Mouse (Mus musculus): ENCODE measurements around the gene Usp22. TPM values are rescaled to one million over a fixed set of nuclear protein-coding genes. Genes with fewer than 3 reads are reported as not detected.
"Not testable (repeated sequence)": the region's sequence is repeated elsewhere in the genome, so short reads cannot be mapped to it uniquely, and the experiment has no call there.

The Usp22 gene
- polyA plus RNA-seq, 1 experiment from 2014 or later = 168 TPM

DNA sequence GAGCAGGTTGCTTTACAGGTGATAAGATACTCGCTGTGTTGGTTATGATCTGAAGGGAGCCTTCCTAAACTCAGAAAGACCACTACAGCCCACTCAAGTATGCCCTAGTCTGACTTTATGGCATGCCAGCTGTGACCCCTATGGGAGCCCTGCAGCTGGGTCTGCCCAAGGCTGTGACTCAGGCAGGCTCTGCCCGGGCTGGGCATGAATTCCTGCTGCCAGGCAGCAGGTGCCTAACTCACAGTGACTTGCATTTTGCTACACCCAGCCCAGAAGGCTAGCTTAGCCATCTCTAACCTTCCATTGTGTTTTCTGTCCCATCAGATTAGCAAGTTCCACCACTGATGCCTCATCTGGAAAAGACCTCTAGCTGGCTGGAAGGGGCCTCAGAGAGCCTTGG, 28.0 kb upstream of the Usp22 start:
- Histone ChIP-seq H3K27me3 (ENCODE audit: low read depth, poor library complexity, severe bottlenecking) (no peaks in the 10 kb centered on the region), H3K27ac (no peak overlapping the region), H3K4me1 (peaks cover 14% of the 10 kb centered on the region), H3K9me3 (replicated peaks) (no peaks in the 10 kb centered on the region), H3K36me3 (no peaks in the 10 kb centered on the region), H3K4me3 (no peak overlapping the region)
- WGBS = 88% methylated on average over 2 of the region's 2 CpGs
- DNase-seq (ENCODE audit: low spot score) = no peak

GRCm38 (mm10) chr11:61202186-61202585, 27.3 kb upstream of the Usp22 start:
- Histone ChIP-seq H3K9me3 (replicated peaks) (no peaks in the 10 kb centered on the region), H3K36me3 (no peaks in the 10 kb centered on the region), H3K27me3 (ENCODE audit: low read depth, poor library complexity, severe bottlenecking) (no peaks in the 10 kb centered on the region), H3K27ac (no peak overlapping the region), H3K4me1 (peaks cover 8% of the 10 kb centered on the region), H3K4me3 (no peak overlapping the region)
- no peak for DNase-seq (ENCODE audit: low spot score)
- WGBS = 85% methylated on average over 6 of the region's 6 CpGs

- Histone ChIP-seq H3K9me3 (replicated peaks) (no peaks in the 10 kb centered on the region), H3K27ac (no peak overlapping the region), H3K36me3 (no peaks in the 10 kb centered on the region), H3K27me3 (ENCODE audit: low read depth, poor library complexity, severe bottlenecking) (0 out of 2 replicates have a peak, but pooled peaks cover 6% of the 10 kb centered on the region), H3K4me3 (no peak overlapping the region), H3K4me1 (0 out of 2 replicates have a peak, but pooled peaks cover 2% of the 10 kb centered on the region)
- WGBS = 86% methylated on average over 4 of the region's 4 CpGs
- no peak for DNase-seq (ENCODE audit: low spot score)
These were observed 24.9 kb upstream of the Usp22 start for GRCm38 (mm10) chr11:61199620-61200362.

- no peak for DNase-seq (ENCODE audit: low spot score)
- Histone ChIP-seq H3K36me3 (no peaks in the 10 kb centered on the region), H3K4me3 (no peak overlapping the region), H3K9me3 (replicated peaks) (no peaks in the 10 kb centered on the region), H3K4me1 (0 out of 2 replicates have a peak, but pooled peaks cover 2% of the 10 kb centered on the region), H3K27me3 (ENCODE audit: low read depth, poor library complexity, severe bottlenecking) (peaks cover 17% of the 10 kb centered on the region), H3K27ac (no peak overlapping the region)
These were observed 23.1 kb upstream of the Usp22 start for GRCm38 (mm10) chr11:61197935-61198334.

- 85% methylated on average over 14 of the region's 14 CpGs for WGBS
- H3K27me3 ChIP-seq (ENCODE audit: low read depth, poor library complexity, severe bottlenecking) = peaks cover 17% of the 10 kb centered on the region
- no peak for DNase-seq (ENCODE audit: low spot score)
- H3K36me3 ChIP-seq = no peaks in the 10 kb centered on the region
- H3K27ac ChIP-seq = no peak overlapping the region
- 0 out of 2 replicates have a peak, but pooled peaks cover 2% of the 10 kb centered on the region for H3K4me1 ChIP-seq
- no peaks in the 10 kb centered on the region for H3K9me3 ChIP-seq (replicated peaks)
- H3K4me3 ChIP-seq = no peak overlapping the region
These were observed 21.9 kb upstream of the Usp22 start for GRCm38 (mm10) chr11:61196616-61197353.

DNA sequence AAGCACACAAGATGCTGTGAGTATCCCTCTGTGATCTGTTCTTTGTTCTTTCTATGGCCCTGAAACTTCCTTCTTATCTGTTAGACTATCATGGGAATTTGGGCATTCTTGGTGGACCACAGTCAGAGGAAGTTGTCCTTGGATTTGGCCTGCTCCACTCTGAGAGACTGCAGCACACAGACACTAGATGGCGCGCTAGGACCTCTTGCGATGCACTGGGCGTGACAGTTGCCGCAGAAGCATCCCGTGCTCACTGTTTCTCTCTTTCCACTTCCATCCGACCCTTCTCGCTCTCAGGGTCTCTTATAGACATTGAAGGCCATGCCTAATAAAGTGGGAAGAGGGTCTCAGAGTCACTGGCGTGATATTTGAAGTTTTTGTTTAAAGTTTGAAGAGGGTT, 18.5 kb upstream of the Usp22 start:
- H3K9me3 ChIP-seq (replicated peaks) = no peaks in the 10 kb centered on the region
- peak; percentile 85 for DNase-seq (ENCODE audit: low spot score)
- no peaks in the 10 kb centered on the region for H3K4me1 ChIP-seq
- no peak overlapping the region for H3K27ac ChIP-seq
- WGBS = 17% methylated on average over 9 of the region's 9 CpGs
- no peaks in the 10 kb centered on the region for H3K36me3 ChIP-seq
- no peak overlapping the region for H3K4me3 ChIP-seq
- H3K27me3 ChIP-seq (ENCODE audit: low read depth, poor library complexity, severe bottlenecking) = peaks cover 17% of the 10 kb centered on the region

- WGBS = 90% methylated on average over 2 of the region's 2 CpGs
- DNase-seq (ENCODE audit: low spot score) = no peak
- H3K36me3 ChIP-seq = no peaks in the 10 kb centered on the region
- no peak overlapping the region for H3K4me3 ChIP-seq
- no peaks in the 10 kb centered on the region for H3K9me3 ChIP-seq (replicated peaks)
- peaks cover 17% of the 10 kb centered on the region for H3K27me3 ChIP-seq (ENCODE audit: low read depth, poor library complexity, severe bottlenecking)
- no peaks in the 10 kb centered on the region for H3K4me1 ChIP-seq
- no peak overlapping the region for H3K27ac ChIP-seq
These were observed 17.9 kb upstream of the Usp22 start for GRCm38 (mm10) chr11:61192779-61193178.

GRCm38 (mm10) chr11:61192123-61192522, 17.3 kb upstream of the Usp22 start:
- H3K27ac ChIP-seq; H3K4me1 ChIP-seq; DNase-seq (ENCODE audit: low spot score); H3K9me3 ChIP-seq (replicated peaks); H3K36me3 ChIP-seq; H3K4me3 ChIP-seq: not testable (repeated sequence)
- H3K27me3 ChIP-seq (ENCODE audit: low read depth, poor library complexity, severe bottlenecking) = peaks cover 17% of the 10 kb centered on the region
- WGBS = 88% methylated on average over 8 of the region's 10 CpGs

DNA sequence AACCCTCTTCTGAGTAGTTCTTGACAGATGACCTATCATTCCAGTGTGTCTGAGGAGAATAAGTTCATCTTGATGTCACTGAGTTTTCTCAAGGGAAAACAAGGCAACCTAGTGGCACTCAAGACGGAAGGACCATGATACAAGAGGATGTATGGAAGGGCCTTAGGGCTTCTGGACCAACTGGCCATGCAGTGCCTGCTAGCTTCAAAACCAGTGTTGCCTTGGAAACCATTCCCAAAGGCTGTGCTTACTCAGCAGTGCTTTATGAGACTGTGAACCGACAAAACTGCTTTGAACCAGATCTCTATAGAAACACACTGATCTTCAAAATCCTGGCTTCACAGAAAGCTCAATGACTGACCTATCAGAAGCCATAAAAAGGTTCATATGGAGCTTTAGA, 15.9 kb upstream of the Usp22 start:
- Histone ChIP-seq H3K36me3 (no peaks in the 10 kb centered on the region), H3K4me1 (no peaks in the 10 kb centered on the region), H3K4me3 (no peak overlapping the region), H3K27me3 (ENCODE audit: low read depth, poor library complexity, severe bottlenecking) (peaks cover 17% of the 10 kb centered on the region), H3K9me3 (replicated peaks) (no peaks in the 10 kb centered on the region), H3K27ac (no peak overlapping the region)
- 91% methylated on average over 2 of the region's 2 CpGs for WGBS
- no peak for DNase-seq (ENCODE audit: low spot score)

- Histone ChIP-seq H3K4me1 (no peaks in the 10 kb centered on the region), H3K9me3 (replicated peaks) (no peaks in the 10 kb centered on the region), H3K27me3 (ENCODE audit: low read depth, poor library complexity, severe bottlenecking) (no peaks in the 10 kb centered on the region), H3K36me3 (no peaks in the 10 kb centered on the region), H3K4me3 (no peak overlapping the region), H3K27ac (no peak overlapping the region)
- 84% methylated on average over 1 of the region's 1 CpGs for WGBS
- DNase-seq (ENCODE audit: low spot score) = no peak
These were observed 9.0 kb upstream of the Usp22 start for GRCm38 (mm10) chr11:61183820-61184219.

- H3K9me3 ChIP-seq (replicated peaks) = no peaks in the 10 kb centered on the region
- H3K36me3 ChIP-seq = no peaks in the 10 kb centered on the region
- no peak for DNase-seq (ENCODE audit: low spot score)
- H3K4me3 ChIP-seq = no peak overlapping the region
- H3K27ac ChIP-seq = no peak overlapping the region
- no peaks in the 10 kb centered on the region; the same call in 1 of the 2 replicates for H3K27me3 ChIP-seq (ENCODE audit: low read depth, poor library complexity, severe bottlenecking)
- H3K4me1 ChIP-seq = no peaks in the 10 kb centered on the region
These were observed 6.8 kb upstream of the Usp22 start for GRCm38 (mm10) chr11:61181624-61182023.

- Histone ChIP-seq H3K27me3 (ENCODE audit: low read depth, poor library complexity, severe bottlenecking) (no peaks in the 10 kb centered on the region; the same call in 1 of the 2 replicates), H3K4me1 (peaks cover 6% of the 10 kb centered on the region), H3K4me3 (no peak overlapping the region), H3K36me3 (no peaks in the 10 kb centered on the region), H3K27ac (no peak overlapping the region), H3K9me3 (replicated peaks) (no peaks in the 10 kb centered on the region)
- WGBS = 89% methylated on average over 3 of the region's 3 CpGs
- DNase-seq (ENCODE audit: low spot score) = no peak
These were observed 5.5 kb upstream of the Usp22 start for GRCm38 (mm10) chr11:61180361-61180760.

GRCm38 (mm10) chr11:61176321-61176720, 1.5 kb upstream of the Usp22 start:
- Histone ChIP-seq H3K9me3 (replicated peaks) (no peaks in the 10 kb centered on the region), H3K27ac (0 out of 2 replicates have a peak overlapping the region, but pooled peaks have one; percentile 98), H3K4me3 (no peak overlapping the region), H3K36me3 (peaks cover 12% of the 10 kb centered on the region), H3K27me3 (ENCODE audit: low read depth, poor library complexity, severe bottlenecking) (no peaks in the 10 kb centered on the region; the same call in 1 of the 2 replicates), H3K4me1 (peaks cover 18% of the 10 kb centered on the region)
- 89% methylated on average over 1 of the region's 1 CpGs for WGBS
- no peak for DNase-seq (ENCODE audit: low spot score)

Measured in limb, embryonic 10.5 days (tissue).